Mouse (Mus musculus) erythroblast, embryonic 14.5 days (primary cell): ENCODE measurements around the gene Elf1. TPM values are rescaled to one million over a fixed set of nuclear protein-coding genes. Genes with fewer than 3 reads are reported as not detected.
A peak's percentile ranks its signal among the peaks of the same experiment; 100 is the strongest.
"Not testable (repeated sequence)": the region's sequence is repeated elsewhere in the genome, so short reads cannot be mapped to it uniquely, and the experiment has no call there.

Experiments used
- H3K27me3 ChIP-seq: 2 replicates; pipeline ENCODE4 v1.6.1; 2012; ENCODE audit warnings: inconsistent platforms; ENCODE audit not compliant: control insufficient read depth
- H3K36me3 ChIP-seq: 2 replicates; pipeline ENCODE4 v1.6.1; 2012; ENCODE audit warnings: mild to moderate bottlenecking, inconsistent platforms; ENCODE audit not compliant: control insufficient read depth
- H3K4me1 ChIP-seq: 2 replicates; pipeline ENCODE4 v1.6.1; 2012; ENCODE audit warnings: inconsistent platforms; ENCODE audit not compliant: control insufficient read depth
- H3K4me3 ChIP-seq: replicated peaks from 2 replicates; pipeline ENCODE3; 2012; ENCODE audit warnings: moderate library complexity, mild to moderate bottlenecking, inconsistent platforms
- H3K9me3 ChIP-seq: 2 replicates; pipeline ENCODE4 v1.6.1; 2012; ENCODE audit warnings: low read length, inconsistent platforms, mixed read lengths; ENCODE audit not compliant: control insufficient read depth
- GATA1 ChIP-seq: IDR thresholded peaks from 2 replicates; pipeline ENCODE4 v1.6.1; 2012; ENCODE audit warnings: low read length, inconsistent platforms, mixed read lengths
- TAL1 ChIP-seq: IDR thresholded peaks from 3 replicates; pipeline ENCODE4 v1.6.1; 2012; ENCODE audit warnings: low read length, inconsistent platforms, mixed read lengths
- polyA plus RNA-seq: library from polyadenylated mRNA; stranded (reverse); fragments of >175 nt; gene quantifications from 2 replicates; pipeline ENCODE4 v1.2.3, GENCODE M21; 2012

Elf1 gene
- polyA plus RNA-seq, 1 experiment: 0.69 TPM

DNA sequence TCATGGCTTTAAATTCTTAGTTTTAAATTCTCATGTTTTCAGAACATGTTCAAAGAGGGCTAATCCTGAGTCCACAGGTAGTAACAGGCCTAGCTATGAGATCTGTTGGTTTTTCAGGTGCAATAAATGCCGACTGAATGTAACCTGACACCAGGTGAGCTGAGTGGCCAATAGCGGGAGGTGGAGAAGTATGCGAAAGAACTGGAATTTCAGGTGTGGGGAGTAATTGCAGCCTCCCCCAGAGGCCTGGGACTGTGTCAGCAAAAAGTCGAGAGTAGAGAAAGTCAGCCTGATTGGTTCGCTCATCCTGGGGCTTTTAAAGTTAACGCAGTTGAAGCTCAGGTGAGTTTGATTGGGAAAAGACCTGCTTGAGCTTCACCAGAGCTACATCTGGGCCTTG lies 46.7 kb downstream of the Elf1 start:
- no peak for TF ChIP-seq TAL1
- TF ChIP-seq GATA1: no peak
- H3K36me3 ChIP-seq: peaks cover 57% of the 10 kb centered on the region

DNA sequence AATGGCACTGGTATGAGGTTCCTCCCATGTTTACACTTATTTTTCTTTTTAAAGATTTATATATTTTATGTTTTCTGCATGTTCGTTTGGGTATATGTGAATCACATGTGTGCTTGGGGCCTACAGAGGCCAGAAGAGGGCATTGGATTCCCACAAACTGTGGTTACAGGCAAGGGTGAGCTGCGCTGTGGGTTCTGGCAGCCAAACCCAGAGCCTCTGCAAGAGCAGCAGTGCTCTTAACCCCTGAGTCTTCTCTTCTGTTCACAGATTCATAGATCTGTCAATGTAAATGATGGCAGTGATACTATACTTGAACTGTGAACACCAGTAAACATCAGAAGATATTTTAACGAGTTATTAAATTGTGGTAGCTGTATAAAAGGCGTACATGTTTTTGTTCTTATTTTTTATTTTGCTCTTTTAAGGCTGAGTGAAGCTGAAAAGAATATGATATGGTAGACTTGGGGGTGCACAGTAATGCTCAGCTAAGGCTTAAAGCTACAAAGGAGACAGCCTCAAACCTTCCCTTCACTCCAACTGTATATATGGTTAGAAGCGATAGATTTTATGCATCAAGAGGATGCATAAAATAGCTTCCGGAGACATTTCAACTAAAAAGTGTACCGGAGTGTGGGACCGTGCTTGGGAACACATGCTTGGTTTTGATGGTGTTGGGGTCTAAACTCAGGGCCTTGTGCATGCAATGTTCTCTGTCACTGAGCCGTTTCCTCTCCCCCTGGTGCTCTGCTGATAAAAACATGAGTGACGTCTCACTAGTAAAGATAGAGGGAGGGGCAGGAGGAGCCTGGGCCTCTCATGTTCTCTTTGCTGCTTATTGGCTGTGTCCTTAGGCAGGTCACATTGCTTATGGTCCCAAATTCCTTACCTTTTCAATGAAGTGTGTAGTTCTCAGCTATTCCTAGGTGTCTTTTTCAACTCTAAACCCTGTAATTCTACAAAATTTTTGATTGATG lies 48.9 kb downstream of the Elf1 start:
- Histone ChIP-seq H3K36me3 (peaks cover 43% of the 10 kb centered on the region), H3K4me1 (peaks cover 85% of the 10 kb centered on the region), H3K27me3 (no peaks in the 10 kb centered on the region), H3K4me3 (peak overlapping the region; percentile 55), H3K9me3 (no peaks in the 10 kb centered on the region)
- TF ChIP-seq GATA1 (peak; percentile 84), TAL1 (peak; percentile 61)

More for the DNA sequence above, 46.7 kb downstream of the Elf1 start:
- Histone ChIP-seq H3K4me1 (peaks cover 79% of the 10 kb centered on the region), H3K27me3 (no peaks in the 10 kb centered on the region), H3K4me3 (no peak overlapping the region), H3K9me3 (no peaks in the 10 kb centered on the region)

DNA sequence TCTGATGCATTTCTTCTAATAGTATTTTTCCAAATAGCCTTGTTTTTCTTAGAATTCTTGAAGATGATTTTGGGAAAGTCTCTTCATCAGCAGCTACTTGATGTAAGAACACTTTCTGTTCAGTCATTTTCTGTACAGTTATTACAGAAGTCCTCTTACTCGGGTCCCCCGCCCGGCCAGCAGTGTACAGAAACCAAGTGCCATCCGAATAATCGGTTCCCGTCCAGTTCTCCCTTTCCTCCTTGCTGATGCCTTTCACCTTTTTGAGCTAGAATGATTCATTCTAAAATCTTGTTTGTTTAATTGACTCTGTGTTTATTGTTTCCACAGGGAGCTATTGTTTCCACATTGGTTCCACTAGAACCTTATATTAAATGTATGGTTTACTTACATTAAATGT lies 49.8 kb downstream of the Elf1 start:
- no peak for TF ChIP-seq GATA1
- no peak for TF ChIP-seq TAL1
- Histone ChIP-seq H3K9me3 (no peaks in the 10 kb centered on the region), H3K4me1 (peaks cover 90% of the 10 kb centered on the region), H3K4me3 (peak overlapping the region; percentile 55), H3K36me3 (peaks cover 39% of the 10 kb centered on the region), H3K27me3 (no peaks in the 10 kb centered on the region)

DNA sequence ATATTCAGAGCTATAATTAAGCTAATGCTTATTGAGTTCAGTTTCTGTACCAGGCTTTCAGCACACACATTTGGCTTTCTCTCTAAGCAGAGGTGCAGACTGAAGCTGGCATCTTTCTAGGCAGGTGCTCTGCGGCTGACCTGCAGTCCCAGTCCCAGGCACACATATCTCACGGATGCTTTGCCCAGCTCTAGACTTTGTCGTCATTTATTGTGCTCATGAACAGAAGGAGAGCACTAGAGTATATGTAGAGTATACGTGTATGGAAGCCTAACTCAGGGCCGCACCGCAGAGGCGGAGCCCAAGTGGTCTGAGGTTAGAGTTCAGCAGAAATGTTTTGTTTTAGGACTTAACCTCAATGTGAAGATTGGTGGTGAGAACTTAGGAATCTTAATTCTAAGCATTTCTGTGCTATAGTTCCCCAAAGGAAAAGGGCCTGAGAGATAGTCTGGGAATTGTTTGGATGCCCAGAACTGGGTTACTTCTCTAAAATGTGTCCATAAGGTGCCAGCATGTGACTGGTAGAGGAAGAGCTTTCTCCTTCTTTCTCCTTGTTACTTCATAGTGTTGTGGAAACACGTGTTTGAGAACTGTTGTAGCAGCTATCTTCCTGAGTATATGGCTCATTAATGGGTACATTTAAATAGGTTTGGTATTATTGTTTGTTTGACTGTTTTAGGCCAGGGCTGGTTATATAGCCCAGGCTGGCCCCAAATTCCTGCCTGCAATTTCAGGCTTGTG lies 51.2 kb downstream of the Elf1 start:
- H3K9me3 ChIP-seq: no peaks in the 10 kb centered on the region
- H3K4me1 ChIP-seq: peaks cover 93% of the 10 kb centered on the region
- H3K27me3 ChIP-seq: no peaks in the 10 kb centered on the region
- TF ChIP-seq GATA1 (no peak), TAL1 (no peak)
- H3K4me3 ChIP-seq: no peak overlapping the region
- peaks cover 41% of the 10 kb centered on the region for H3K36me3 ChIP-seq

DNA sequence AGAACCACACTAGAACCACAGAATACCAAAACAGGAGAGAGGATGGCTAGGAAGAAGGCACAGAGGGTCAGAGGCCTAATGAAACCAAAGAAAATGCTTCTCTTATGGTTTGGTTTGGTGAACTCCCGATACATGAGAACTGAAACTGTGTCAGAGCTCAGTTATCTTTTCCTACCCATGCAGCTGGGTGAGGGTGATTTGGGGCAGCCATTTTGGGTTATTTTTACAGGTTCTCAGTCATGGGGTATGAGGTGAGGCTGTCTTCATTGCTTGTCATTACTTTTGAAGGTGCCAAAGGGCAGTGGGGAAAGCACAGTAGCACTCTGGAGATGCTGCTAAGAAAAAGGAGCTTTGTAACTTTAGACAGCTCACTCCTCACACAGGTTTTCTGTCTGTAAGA lies 52.4 kb downstream of the Elf1 start:
- peaks cover 95% of the 10 kb centered on the region for H3K4me1 ChIP-seq
- no peaks in the 10 kb centered on the region for H3K9me3 ChIP-seq
- no peaks in the 10 kb centered on the region for H3K27me3 ChIP-seq
- TF ChIP-seq GATA1: peak; percentile 52; the same call in 1 of the 2 replicates
- TF ChIP-seq TAL1: peak; percentile 43
- peaks cover 44% of the 10 kb centered on the region for H3K36me3 ChIP-seq
- H3K4me3 ChIP-seq: peak overlapping the region; percentile 45

DNA sequence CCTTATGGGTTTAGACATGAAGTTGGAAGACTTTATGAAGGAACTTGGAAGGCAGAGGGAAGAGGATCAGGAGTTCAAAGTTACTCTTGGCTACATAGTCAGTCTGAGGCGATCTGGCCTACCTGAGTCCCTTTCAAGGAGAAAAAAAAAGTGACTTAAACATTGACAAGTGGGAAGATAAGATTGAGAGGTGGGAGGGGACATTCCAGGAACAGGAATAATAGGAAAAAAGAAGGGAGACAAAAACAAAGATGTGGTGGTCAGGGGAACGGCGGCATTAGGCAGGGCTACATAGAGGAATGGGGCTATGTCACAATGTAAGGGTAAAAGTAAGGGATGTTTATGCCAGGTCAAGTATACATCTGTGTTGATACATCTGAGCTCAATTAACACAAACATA lies 53.2 kb downstream of the Elf1 start:
- Histone ChIP-seq H3K4me1 (peaks cover 97% of the 10 kb centered on the region), H3K27me3 (no peaks in the 10 kb centered on the region), H3K4me3 (peak overlapping the region; percentile 6), H3K9me3 (no peaks in the 10 kb centered on the region), H3K36me3 (peaks cover 46% of the 10 kb centered on the region)
- TF ChIP-seq TAL1: no peak
- TF ChIP-seq GATA1: no peak

DNA sequence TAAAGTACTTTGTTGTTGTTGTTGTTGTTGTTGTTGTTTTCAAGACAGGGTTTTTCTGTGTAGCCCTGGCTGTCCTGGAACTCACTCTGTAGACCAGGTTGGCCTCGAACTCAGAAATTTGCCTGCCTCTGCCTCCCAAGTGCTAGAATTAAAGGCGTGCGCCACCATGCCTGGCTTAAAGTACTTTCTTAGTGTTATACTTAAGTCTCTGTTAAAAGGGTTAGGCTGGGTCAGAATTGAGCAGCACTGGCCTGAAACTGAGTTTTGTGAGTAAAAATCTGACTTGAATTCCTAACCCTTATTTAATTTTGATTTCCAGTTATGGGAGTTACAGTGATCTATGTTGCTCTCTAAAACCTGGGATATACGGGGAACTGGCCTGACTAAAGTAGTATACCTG lies 53.7 kb downstream of the Elf1 start:
- Histone ChIP-seq H3K36me3 (peaks cover 43% of the 10 kb centered on the region), H3K4me1 (peaks cover 93% of the 10 kb centered on the region)
- not testable (repeated sequence) for H3K27me3 ChIP-seq, H3K9me3 ChIP-seq, H3K4me3 ChIP-seq

DNA sequence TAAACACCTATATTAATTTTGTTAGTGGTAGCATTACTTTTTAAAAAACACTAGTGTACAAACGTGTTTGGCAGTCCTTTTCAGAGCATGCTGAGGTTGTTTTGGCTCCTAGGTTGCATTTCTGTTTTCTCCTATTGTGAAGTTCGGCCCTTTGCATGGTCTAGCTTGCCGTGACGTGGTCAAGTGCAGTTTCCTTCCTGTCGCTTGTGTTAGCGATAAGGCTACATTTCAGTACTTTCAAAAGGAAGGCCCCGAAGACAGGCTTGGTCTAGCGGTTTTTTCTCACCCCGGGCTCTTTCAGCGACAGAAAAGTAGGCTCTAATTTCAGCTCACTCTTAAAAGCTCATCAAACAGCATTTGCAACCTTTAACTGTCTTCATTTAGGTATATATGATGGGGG lies 54.3 kb downstream of the Elf1 start:
- H3K4me3 ChIP-seq: peak overlapping the region; percentile 62
- H3K27me3 ChIP-seq: no peaks in the 10 kb centered on the region
- no peaks in the 10 kb centered on the region for H3K9me3 ChIP-seq
- H3K36me3 ChIP-seq: peaks cover 40% of the 10 kb centered on the region
- H3K4me1 ChIP-seq: peaks cover 86% of the 10 kb centered on the region
- no peak for TF ChIP-seq GATA1
- no peak for TF ChIP-seq TAL1

DNA sequence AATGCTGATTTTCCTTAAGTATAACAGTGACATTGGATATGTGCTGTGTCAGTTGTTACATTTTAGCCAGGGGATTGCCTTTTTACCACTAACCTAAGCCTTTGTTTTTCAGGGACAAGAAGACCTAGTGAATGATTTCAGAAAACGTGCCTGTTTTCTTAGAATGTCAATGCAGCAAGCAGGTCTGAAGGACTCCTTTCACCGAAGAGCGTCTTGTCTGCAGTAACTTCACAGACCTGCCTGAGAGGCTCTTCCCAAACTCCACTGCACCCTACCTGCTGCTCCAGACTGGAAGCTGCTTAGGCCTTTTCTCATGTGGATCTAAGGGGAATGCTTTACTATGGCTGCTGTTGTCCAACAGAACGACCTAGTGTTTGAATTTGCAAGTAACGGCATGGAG lies 55.0 kb downstream of the Elf1 start:
- Histone ChIP-seq H3K4me1 (peaks cover 79% of the 10 kb centered on the region), H3K9me3 (no peaks in the 10 kb centered on the region), H3K4me3 (peak overlapping the region; percentile 62), H3K36me3 (peaks cover 43% of the 10 kb centered on the region), H3K27me3 (no peaks in the 10 kb centered on the region)
- TF ChIP-seq GATA1: no peak
- TF ChIP-seq TAL1: no peak
